Comparison of ENCODE assay signal across 30 mouse cellular contexts in the genomic region with DNA sequence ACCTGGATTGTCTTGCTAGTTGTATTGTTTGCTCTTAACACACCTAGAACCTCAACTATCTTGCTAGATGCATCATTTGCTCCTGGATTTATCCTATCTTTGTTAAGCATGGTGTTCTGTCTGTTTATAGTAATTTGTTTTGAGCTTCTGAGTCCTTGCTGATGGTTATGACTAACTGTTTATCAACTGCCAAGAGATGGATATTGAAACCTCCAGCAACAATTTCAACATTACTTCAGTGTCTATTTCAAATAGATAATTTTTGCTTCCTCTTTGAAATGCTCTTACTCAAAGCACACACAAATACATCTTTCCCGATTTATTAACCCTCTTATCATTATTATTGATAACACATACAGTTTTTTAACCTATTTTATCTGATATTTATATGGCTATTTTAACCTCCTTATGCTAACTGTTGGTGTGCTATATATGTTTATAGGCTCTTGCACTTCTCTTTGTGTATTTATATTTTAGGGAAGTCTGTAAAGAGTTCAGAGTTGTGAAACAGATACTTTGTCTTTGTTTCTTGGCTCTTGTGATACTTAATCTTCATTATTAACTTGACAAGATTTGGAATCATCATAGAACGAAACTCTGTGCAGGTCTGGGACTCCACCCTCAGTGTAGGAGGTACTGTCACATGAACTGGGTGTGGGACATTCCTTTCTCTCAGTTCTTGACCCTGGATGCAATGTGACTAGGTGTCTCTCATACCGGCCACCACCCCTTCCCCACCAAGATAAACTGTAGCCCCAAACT. TPM values are rescaled to one million over a fixed set of nuclear protein-coding genes. Genes with fewer than 3 reads are reported as not detected.
DNase-seq lines count a peak whose midpoint lies in the region; ATAC-seq and TF ChIP-seq lines count a peak whose summit lies in the region.
"Had no signal": no experiment of that assay in that cellular context is flagged by ENCODE, and none has a peak within 500 bp of the region (broad histone marks: within the 10 kb centered on the region; RNA-seq: fewer than 3 reads in every experiment).

No protein-coding gene starts in this region.

- TF ChIP-seq CTCF in intestine, postnatal 0 days (IDR thresholded peaks at IDR 0.05; ENCODE audit: low read depth) = no peak
- no peak for TF ChIP-seq CTCF in MEL (IDR thresholded peaks at IDR 0.05 in 2 of 3, conservative IDR thresholded peaks at IDR 0.05 in 1 of 3; ENCODE audit: control insufficient read depth in 1 of 3, insufficient read depth in 1 of 3, low read depth in 2 of 3, low read length in 3 of 3, poor library complexity in 1 of 3, severe bottlenecking in 1 of 3)

- 63% methylated on average over 3 of the region's 3 CpGs for WGBS in intestine, embryonic 15.5 days
- WGBS in intestine, postnatal 0 days = 45% methylated on average over 3 of the region's 3 CpGs

- H3K4me3 ChIP-seq in intestine, embryonic 15.5 days (replicated peaks) = no peak overlapping the region
- no peak overlapping the region for H3K4me3 ChIP-seq in intestine, postnatal 0 days (ENCODE audit: low read depth, low read length)
- H3K4me3 ChIP-seq in MEL (ENCODE audit: control insufficient read depth in 1 of 2, insufficient read depth in 1 of 2, low read depth in 2 of 2, low read length in 2 of 2) = peak overlapping the region; percentile 31 to 32
- H3K4me3 ChIP-seq: forebrain, embryonic 10.5 days; heart, embryonic 10.5 days; hindbrain, embryonic 15.5 days; layer of hippocampus, adult 2 months; limb, embryonic 10.5 days; midbrain, embryonic 15.5 days; stomach, embryonic 15.5 days had no signal

- ATAC-seq in intestine, embryonic 15.5 days = peak; percentile 43
- no peak for ATAC-seq in intestine, postnatal 0 days
- ATAC-seq in granulocyte monocyte progenitor cell, adult 5-6 weeks (replicated peaks; ENCODE audit: poor library complexity, severe bottlenecking) = peak; percentile 58
- peak; percentile 50 for ATAC-seq in monocyte, adult 5-6 weeks (replicated peaks; ENCODE audit: insufficient number of reproducible peaks, low FRiP score, low TSS enrichment, poor library complexity, severe bottlenecking)
- ATAC-seq: midbrain, embryonic 15.5 days had no signal

- no peak overlapping the region for H3K27ac ChIP-seq in intestine, embryonic 15.5 days
- H3K27ac ChIP-seq in intestine, postnatal 0 days (ENCODE audit: low read depth, low read length) = no peak overlapping the region
- peak overlapping the region; percentile 98 for H3K27ac ChIP-seq in MEL (ENCODE audit: control insufficient read depth, low read depth, low read length)
- H3K27ac ChIP-seq: forebrain, embryonic 10.5 days; heart, embryonic 10.5 days; hindbrain, embryonic 15.5 days; layer of hippocampus, adult 2 months; limb, embryonic 10.5 days; midbrain, embryonic 15.5 days; stomach, embryonic 15.5 days had no signal

- no peaks in the 10 kb centered on the region for H3K27me3 ChIP-seq in intestine, embryonic 15.5 days (replicated peaks)
- no peaks in the 10 kb centered on the region for H3K27me3 ChIP-seq in intestine, postnatal 0 days (replicated peaks; ENCODE audit: control insufficient read depth, insufficient read depth, low read length)
- H3K27me3 ChIP-seq in MEL (ENCODE audit: control insufficient read depth in 1 of 2, insufficient read depth in 2 of 2, low read length in 2 of 2) = no peaks in the 10 kb centered on the region
- H3K27me3 ChIP-seq: hindbrain, embryonic 15.5 days; midbrain, embryonic 15.5 days; stomach, embryonic 15.5 days had no signal

- H3K36me3 ChIP-seq in intestine, embryonic 15.5 days = no peaks in the 10 kb centered on the region
- H3K36me3 ChIP-seq in intestine, postnatal 0 days (ENCODE audit: control insufficient read depth, insufficient read depth) = no peaks in the 10 kb centered on the region
- peaks cover 0 to 59% of the 10 kb centered on the region in 2 experiments; a peak in 2 of 4 replicates for H3K36me3 ChIP-seq in MEL (ENCODE audit: control insufficient read depth in 1 of 2, insufficient read depth in 2 of 2, low read length in 2 of 2)
- H3K36me3 ChIP-seq: forebrain, embryonic 10.5 days; G1E; heart, embryonic 10.5 days; hindbrain, embryonic 15.5 days; limb, embryonic 10.5 days; midbrain, embryonic 15.5 days; stomach, embryonic 15.5 days had no signal

- H3K9ac ChIP-seq in intestine, embryonic 15.5 days = no peak overlapping the region
- H3K9ac ChIP-seq in intestine, postnatal 0 days (ENCODE audit: low read depth, low read length) = no peak overlapping the region
- peak overlapping the region; percentile 44 for H3K9ac ChIP-seq in MEL (ENCODE audit: control insufficient read depth, low read depth, low read length, poor library complexity, severe bottlenecking)
- H3K9ac ChIP-seq: hindbrain, embryonic 15.5 days; midbrain, embryonic 15.5 days; stomach, embryonic 15.5 days had no signal

- no peaks in the 10 kb centered on the region for H3K9me3 ChIP-seq in intestine, embryonic 15.5 days
- 0 out of 2 replicates have a peak, but pooled peaks cover 3% of the 10 kb centered on the region for H3K9me3 ChIP-seq in intestine, postnatal 0 days (ENCODE audit: control insufficient read depth)
- H3K9me3 ChIP-seq in MEL (replicated peaks; ENCODE audit: insufficient read depth, low read length) = no peaks in the 10 kb centered on the region
- H3K9me3 ChIP-seq: G1E; hindbrain, embryonic 15.5 days; limb, embryonic 10.5 days; stomach, embryonic 15.5 days had no signal

- peak; percentile 80 for DNase-seq in MEL (ENCODE audit: low read depth, low spot score)
- DNase-seq in heart, adult 8-10 months (ENCODE audit: low spot score) = no peak
- no peak for DNase-seq in adrenal gland, adult 18-20 months (ENCODE audit: low spot score in 2 of 2)
- DNase-seq in lung, postnatal 10 days = no peak
- DNase-seq: adrenal gland, postnatal 36 days; cerebellum, postnatal 10 days; kidney, postnatal 25 days; lung, adult 2 months; thymus, adult 2 months had no signal

- no peak for TF ChIP-seq POLR2A in MEL (IDR thresholded peaks at IDR 0.05; ENCODE audit: control insufficient read depth in 1 of 2, insufficient read depth in 1 of 2, low read depth in 1 of 2, low read length in 2 of 2, poor library complexity in 1 of 2)

- H3K4me1 ChIP-seq in intestine, embryonic 15.5 days (replicated peaks) = no peaks in the 10 kb centered on the region
- H3K4me1 ChIP-seq in intestine, postnatal 0 days (replicated peaks; ENCODE audit: control insufficient read depth, insufficient read depth, low read length) = no peaks in the 10 kb centered on the region
- H3K4me1 ChIP-seq in MEL (ENCODE audit: control insufficient read depth in 1 of 2, insufficient read depth in 2 of 2, low read length in 2 of 2) = peaks cover 15 to 50% of the 10 kb centered on the region in 2 experiments
- H3K4me1 ChIP-seq: hindbrain, embryonic 15.5 days; limb, embryonic 10.5 days; midbrain, embryonic 15.5 days; stomach, embryonic 15.5 days had no signal

- no peak overlapping the region for H3K4me2 ChIP-seq in intestine, embryonic 15.5 days (replicated peaks)
- H3K4me2 ChIP-seq in intestine, postnatal 0 days (replicated peaks; ENCODE audit: low read depth) = no peak overlapping the region
- H3K4me2 ChIP-seq: hindbrain, embryonic 15.5 days; liver, embryonic 11.5 days; midbrain, embryonic 15.5 days; stomach, embryonic 15.5 days had no signal

- H3K79me2 ChIP-seq in MEL (ENCODE audit: control insufficient read depth, insufficient read depth, low read length, poor library complexity) = no peaks in the 10 kb centered on the region

- TF ChIP-seq EP300 in MEL (IDR thresholded peaks at IDR 0.05; ENCODE audit: low read depth in 1 of 2, low read length in 2 of 2) = peak; percentile 86 to 90

- no peak for TF ChIP-seq RAD21 in MEL (IDR thresholded peaks at IDR 0.05; ENCODE audit: low read depth, low read length)

TF ChIP-seq in MEL, 35 proteins besides CTCF, POLR2A, EP300 and RAD21:
- TF ChIP-seq MYB (IDR thresholded peaks at IDR 0.05; ENCODE audit: low read depth, low read length) (peak; percentile 84), TAL1 (IDR thresholded peaks at IDR 0.05; ENCODE audit: low read length) (peak; percentile 37; the same call in 1 of the 2 replicates), CHD1 (IDR thresholded peaks at IDR 0.05; ENCODE audit: low read depth, low read length) (no peak), CHD2 (IDR thresholded peaks at IDR 0.05; ENCODE audit: low read length) (no peak), TCF12 (IDR thresholded peaks at IDR 0.05; ENCODE audit: low read depth, low read length) (peak; percentile 57), MAX (IDR thresholded peaks at IDR 0.05; ENCODE audit: low read length) (0 out of 2 replicates have a peak, but pooled peaks have one; percentile 7), SIN3A (IDR thresholded peaks at IDR 0.05; ENCODE audit: low read length) (peak; percentile 65), ETS1 (IDR thresholded peaks at IDR 0.05; ENCODE audit: low read depth, low read length) (peak; percentile 56; the same call in 1 of the 2 replicates), RCOR1 (IDR thresholded peaks at IDR 0.05; ENCODE audit: low read depth, low read length) (peak; percentile 44; the same call in 1 of the 2 replicates), GATA1 (IDR thresholded peaks at IDR 0.05; ENCODE audit: low read depth, low read length) (peak; percentile 89), E2F4 (IDR thresholded peaks at IDR 0.05; ENCODE audit: borderline replicate concordance, low read depth, low read length) (no peak)

RNA-seq across cellular contexts. Expression of a gene that starts 15.8 kb away (rescaled TPM):
- 0.19 TPM in 1 of 2 replicates, not detected in the other for polyA plus RNA-seq in intestine, embryonic 15.5 days (2015; fragmentation: Nextera tagmentation; extraction: Ambion mirVana)
- polyA plus RNA-seq in intestine, postnatal 0 days (2015; fragmentation: Nextera tagmentation; extraction: Ambion mirVana) = 11.6 and 13.6 TPM in 2 replicates
- not detected in 2 replicates for total RNA-seq in MEL (2012; rRNA removed)
- not detected for polyA plus RNA-seq in MEL (2012; ENCODE audit: insufficient read depth in 1 of 2, insufficient read length in 2 of 2, low read depth in 1 of 2, low replicate concordance in 2 of 2, missing spikeins in 1 of 2)
- not detected in 2 replicates for total RNA-seq in granulocyte monocyte progenitor cell, adult 5-6 weeks (2014; fragmentation: Nextera tagmentation)
- total RNA-seq in granulocyte monocyte progenitor cell, adult 5-6 weeks (2017) = not detected in 2 replicates
- total RNA-seq in monocyte, adult 5-6 weeks (2017) = not detected in 3 replicates
- not detected for total RNA-seq in heart, adult 8-10 months (2022)
- total RNA-seq in adrenal gland, adult 18-20 months (2021) = not detected
- total RNA-seq: adrenal gland, postnatal 36 days; G1E; gastrocnemius, postnatal 4 days; hematopoietic stem cell, adult 5-6 weeks; layer of hippocampus, adult 2 months; layer of hippocampus, postnatal 25 days; neutrophil, adult 5-6 weeks had no signal
- polyA plus RNA-seq: embryonic facial prominence, embryonic 11.5 days; forebrain, embryonic 10.5 days; G1E; heart, embryonic 10.5 days; heart, embryonic 16.5 days; intestine, embryonic 14.5 days; kidney, embryonic 14.5 days; limb, embryonic 10.5 days; liver, embryonic 11.5 days; lung, adult 2 months; midbrain, embryonic 15.5 days; stomach, embryonic 15.5 days; thymus, adult 2 months had no signal

Comparison
In these comparisons a context has a peak if more than half of its experiments do, and no peak if none do; other contexts are left out.
1. H3K4me3 ChIP-seq: peak in MEL (2 of 2); none in intestine, embryonic 15.5 days (single experiment) and intestine, postnatal 0 days (single experiment).